Mouse (Mus musculus) colon, adult 2 months (tissue): Measurements from ENCODE around the gene Pcna. TPM values are rescaled to one million over a fixed set of nuclear protein-coding genes. Genes with fewer than 3 reads are reported as not detected.

Experiments
- polyA plus RNA-seq: library from polyadenylated mRNA; depleted of rRNA; stranded (reverse); fragments of >200 nt; gene quantifications from 2 replicates; pipeline ENCODE4 v1.2.3, GENCODE M21; 2012; rRNA removed

Gene Pcna
- 60.5 and 72.4 TPM in 2 replicates for polyA plus RNA-seq

DNA sequence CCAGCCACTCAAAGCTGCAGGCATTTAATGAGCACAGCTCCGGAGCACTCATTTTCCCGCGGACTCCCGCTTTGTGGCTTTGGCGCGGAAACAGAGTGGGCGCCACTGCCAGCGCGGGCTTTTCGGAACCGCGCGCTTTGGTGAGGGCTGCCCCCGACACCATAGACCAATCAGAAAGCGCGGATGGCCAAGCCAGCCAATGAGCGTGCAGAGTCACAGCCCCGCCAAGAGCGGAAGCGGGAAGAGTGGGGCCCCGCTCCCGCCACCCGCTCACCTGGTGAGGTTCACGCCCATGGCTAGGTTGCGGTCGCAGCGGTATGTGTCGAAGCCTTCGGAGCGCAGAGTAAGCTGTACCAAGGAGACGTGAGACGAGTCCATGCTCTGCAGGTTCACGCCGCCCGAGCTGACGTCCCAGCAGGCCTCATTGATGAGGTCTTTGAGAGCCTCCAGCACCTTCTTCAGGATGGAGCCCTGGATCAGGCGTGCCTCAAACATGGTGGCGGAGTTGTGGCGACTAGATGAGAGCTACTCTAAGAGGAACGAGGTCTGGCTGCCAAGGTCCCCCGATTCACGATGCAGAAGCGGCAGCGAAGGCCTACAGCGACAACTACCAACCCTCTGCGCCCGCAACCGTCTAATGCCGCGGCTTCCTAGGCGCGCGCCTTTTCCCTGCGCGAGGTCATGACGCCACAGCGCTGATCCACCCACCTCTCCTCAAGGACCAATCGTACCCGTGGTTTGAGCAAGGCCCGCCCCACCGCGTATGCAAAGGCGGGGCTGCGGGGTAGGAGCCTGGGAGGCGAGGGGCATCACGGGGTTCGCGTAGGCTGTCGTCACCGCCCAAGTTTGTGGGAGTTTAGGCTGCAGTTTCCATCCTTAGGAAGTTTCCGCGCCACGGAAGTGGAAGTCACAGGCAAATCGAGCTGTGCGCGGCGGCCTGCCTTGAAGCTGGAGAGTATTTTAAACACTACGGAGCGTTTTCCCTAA, at the start of gene Pcna:
Pcna (minus strand) TSS at position 773 of the 987 bp plus-strand sequence.

GRCm38 (mm10) chr2:132262879-132263398, 9.8 kb upstream of the Pcna start, which contains the start of gene Cds2:
Cds2 (plus strand) TSS chr2:132263148.

DNA sequence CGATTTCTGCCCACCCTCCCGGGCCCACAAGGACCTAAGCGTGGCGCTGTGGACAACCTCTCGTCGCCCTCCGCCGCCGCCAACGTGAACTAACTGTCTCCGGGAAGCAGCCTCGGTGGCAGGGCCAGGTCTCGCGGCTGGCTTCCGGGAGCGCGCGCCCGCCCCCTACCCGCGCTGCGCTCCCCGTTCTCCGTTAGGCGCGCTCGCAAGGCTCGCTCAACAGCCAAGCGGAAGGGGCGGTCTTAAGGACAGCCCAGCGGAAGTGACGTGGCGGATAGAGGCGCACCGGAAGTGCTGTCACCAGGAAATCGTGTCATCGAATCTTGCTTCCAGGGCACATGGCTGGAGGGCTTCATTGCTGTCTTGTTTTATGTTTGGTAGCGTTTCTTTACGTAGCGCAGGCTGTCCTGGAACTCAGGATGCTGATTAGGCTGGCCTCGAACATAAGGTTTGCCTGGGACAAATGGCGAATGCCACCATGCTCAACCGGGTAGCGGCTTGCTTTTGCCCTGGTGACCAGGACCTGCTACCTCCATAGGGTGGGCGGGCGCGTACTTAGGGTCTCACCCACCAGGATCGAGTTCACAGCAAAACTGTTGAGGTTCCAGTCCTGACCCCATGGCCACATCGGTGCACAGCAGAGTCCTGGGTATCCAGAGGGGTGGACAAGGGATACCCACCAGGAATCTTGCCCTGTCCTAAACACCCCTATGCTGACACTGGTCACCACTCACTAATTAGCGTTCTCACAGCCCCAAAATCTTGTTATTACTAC, 5.4 kb downstream of the Pcna start, which contains the start of gene Tmem230:
Tmem230 (minus strand) TSS at position 269 of the 775 bp plus-strand sequence.

Other genes starting within 250 kb of the Pcna start
- 11.8 and 14.4 TPM in 2 replicates for gene Rassf2, start 223.1 kb downstream of the Pcna start, polyA plus RNA-seq
- 27.5 and 41.3 TPM in 2 replicates for gene Slc23a2, start 108.2 kb downstream of the Pcna start, polyA plus RNA-seq
- gene Tmem230, start 5.5 kb downstream of the Pcna start, polyA plus RNA-seq, result 85.8 and 206 TPM in 2 replicates
- gene Cds2, start 9.8 kb upstream of the Pcna start, polyA plus RNA-seq, result 36.5 and 42.5 TPM in 2 replicates
- gene Prokr2, start 132.1 kb upstream of the Pcna start, polyA plus RNA-seq, result 0.03 TPM in 1 of 2 replicates, not detected in the other